Mouse (Mus musculus) E14TG2a.4 (cell line): ENCODE results near the gene Snx4.

Source experiments
- CTCF ChIP-seq: conservative IDR thresholded peaks from 2 replicates; pipeline ENCODE4 v1.5.1; 2014; ENCODE audit warnings: low read length
- NANOG ChIP-seq: IDR thresholded peaks from 2 replicates; pipeline ENCODE4 v1.6.1; 2014; ENCODE audit warnings: borderline replicate concordance, low read length, mixed read lengths

DNA sequence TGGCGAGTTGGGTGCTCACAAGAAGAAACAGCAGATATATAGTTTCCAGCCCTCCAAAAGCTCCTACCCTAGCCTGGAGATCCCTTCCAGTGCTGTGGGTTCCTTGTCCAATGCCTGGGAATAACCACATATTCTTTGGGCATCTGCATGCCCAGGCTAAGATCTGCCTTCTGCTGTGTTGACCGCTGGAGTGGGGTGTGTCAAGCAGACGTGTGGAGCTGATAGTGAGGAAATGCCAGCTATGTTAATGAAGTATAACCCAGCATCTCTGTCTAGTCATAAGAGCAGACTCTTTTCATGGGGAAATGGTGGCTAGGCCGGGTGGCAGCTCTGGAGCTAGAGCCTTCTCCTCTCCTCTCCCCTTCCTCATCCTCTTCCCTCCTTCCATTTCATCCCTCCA is 64.4 kb downstream of the Snx4 start:
- TF ChIP-seq CTCF (no peak), NANOG (no peak)
